Mouse (Mus musculus) heart, embryonic 16.5 days (tissue): ENCODE data around the gene Dicer1. TPM values are rescaled to one million over a fixed set of nuclear protein-coding genes. Genes with fewer than 3 reads are reported as not detected.

Source experiments
- ATAC-seq: fragments of 200-750 bp; cut with Nextera tagmentation; replicated peaks from 2 replicates; pipeline ENCODE4 v1.8.0; 2017; ENCODE audit warnings: moderate number of reproducible peaks; ENCODE audit not compliant: insufficient read depth, low FRiP score; ENCODE audit errors: extremely low read depth
- H3K27ac ChIP-seq: fragments of 300-500 bp; sonication (generic); 2 replicates; pipeline ENCODE4 v1.5.1; 2014; ENCODE audit warnings: mild to moderate bottlenecking, low read length, control low read depth, moderate library complexity
- H3K27me3 ChIP-seq: fragments of 300-500 bp; sonication (generic); 2 replicates; pipeline ENCODE4 v1.6.1; 2014; ENCODE audit warnings: low read length, mixed read lengths; ENCODE audit not compliant: control insufficient read depth, insufficient read depth
- H3K36me3 ChIP-seq: fragments of 300-500 bp; sonication (generic); 2 replicates; pipeline ENCODE4 v1.6.1; 2014; ENCODE audit not compliant: control insufficient read depth, insufficient read depth
- H3K4me1 ChIP-seq: fragments of 300-500 bp; sonication (generic); 2 replicates; pipeline ENCODE4 v1.6.1; 2014; ENCODE audit warnings: low read length, mixed read lengths; ENCODE audit not compliant: control insufficient read depth, insufficient read depth
- H3K4me2 ChIP-seq: fragments of 300-500 bp; sonication (generic); 2 replicates; pipeline ENCODE4 v1.6.1; 2014; ENCODE audit warnings: low read depth, mild to moderate bottlenecking, control low read depth, low read length
- H3K4me3 ChIP-seq: fragments of 300-500 bp; sonication (generic); 2 replicates; pipeline ENCODE4 v1.5.1; 2014; ENCODE audit warnings: mild to moderate bottlenecking, control low read depth, low read length
- H3K9ac ChIP-seq: fragments of 300-500 bp; sonication (generic); 2 replicates; pipeline ENCODE4 v1.6.1; 2014; ENCODE audit warnings: low read length, control low read depth
- H3K9me3 ChIP-seq: fragments of 300-500 bp; sonication (generic); replicated peaks from 2 replicates; pipeline ENCODE4 v1.6.1; 2016; ENCODE audit warnings: low read length; ENCODE audit not compliant: control insufficient read depth
- WGBS: fragments of 180-500 bp; shearing (Covaris S2); extraction: QIAGEN DNeasy Blood & Tissue Kit; methylation state at CpG from one replicate; pipeline ENCODE4 v1.1.7; 2014; 5-methylcytosine and 5-hydroxymethylcytosine counted together
- polyA plus RNA-seq: library from polyadenylated mRNA; unstranded; fragments of >200 nt; fragmentation: Nextera tagmentation; extraction: Ambion mirVana; gene quantifications from 2 replicates; pipeline ENCODE4 v1.2.1, GENCODE M21; 2015

The Dicer1 gene
- polyA plus RNA-seq = 15.0 and 20.4 TPM in 2 replicates

- Histone ChIP-seq H3K4me3 (peak within 1 kb of the TSS; percentile 89), H3K9me3 (no peaks in the 10 kb centered on the region), H3K36me3 (no peaks in the 10 kb centered on the region), H3K27me3 (no peaks in the 10 kb centered on the region), H3K4me1 (peaks cover 36% of the 10 kb centered on the region), H3K4me2 (peak within 1 kb of the TSS; percentile 87), H3K9ac (peak within 1 kb of the TSS; percentile 96), H3K27ac (peak within 1 kb of the TSS; percentile 93)
- ATAC-seq = peak; percentile 96
- WGBS = under 1% methylated on average over 71 of the region's 94 CpGs
These were observed at the start of gene Dicer1 for GRCm38 (mm10) chr12:104751814-104752765. Gene Dicer1, minus strand, starts transcription at chr12:104751952.

GRCm38 (mm10) chr12:104799365-104799764 is 47.6 kb upstream of the Dicer1 start:
- no peak overlapping the region for H3K27ac ChIP-seq
- no peaks in the 10 kb centered on the region for H3K36me3 ChIP-seq
- no peak overlapping the region for H3K9ac ChIP-seq
- no peak overlapping the region for H3K4me3 ChIP-seq
- 85% methylated on average over 3 of the region's 3 CpGs for whole genome bisulfite sequencing
- ATAC-seq = no peak
- H3K9me3 ChIP-seq = peaks cover 8% of the 10 kb centered on the region; the same call in 1 of the 2 replicates
- H3K4me1 ChIP-seq = no peaks in the 10 kb centered on the region
- H3K4me2 ChIP-seq = no peak overlapping the region
- peaks cover 4% of the 10 kb centered on the region; the same call in 1 of the 2 replicates for H3K27me3 ChIP-seq

- H3K9ac ChIP-seq = no peak overlapping the region
- 94% methylated on average over 6 of the region's 6 CpGs for WGBS
- no peak for ATAC-seq
These were observed 46.2 kb upstream of the Dicer1 start for GRCm38 (mm10) chr12:104797905-104798304.

GRCm38 (mm10) chr12:104796635-104797378 is 45.1 kb upstream of the Dicer1 start:
- ATAC-seq = no peak
- Histone ChIP-seq H3K9me3 (peaks cover 8% of the 10 kb centered on the region; the same call in 1 of the 2 replicates), H3K4me1 (no peaks in the 10 kb centered on the region), H3K4me3 (no peak overlapping the region), H3K4me2 (no peak overlapping the region), H3K9ac (no peak overlapping the region), H3K27me3 (no peaks in the 10 kb centered on the region), H3K27ac (no peak overlapping the region), H3K36me3 (no peaks in the 10 kb centered on the region)
- WGBS = 81% methylated on average over 11 of the region's 11 CpGs

More at GRCm38 (mm10) chr12:104797905-104798304, 46.2 kb upstream of the Dicer1 start:
- no peak overlapping the region for H3K4me3 ChIP-seq
- H3K36me3 ChIP-seq = no peaks in the 10 kb centered on the region
- H3K27me3 ChIP-seq = peaks cover 4% of the 10 kb centered on the region; the same call in 1 of the 2 replicates
- H3K27ac ChIP-seq = no peak overlapping the region
- no peak overlapping the region for H3K4me2 ChIP-seq
- no peaks in the 10 kb centered on the region for H3K4me1 ChIP-seq
- peaks cover 8% of the 10 kb centered on the region; the same call in 1 of the 2 replicates for H3K9me3 ChIP-seq

DNA sequence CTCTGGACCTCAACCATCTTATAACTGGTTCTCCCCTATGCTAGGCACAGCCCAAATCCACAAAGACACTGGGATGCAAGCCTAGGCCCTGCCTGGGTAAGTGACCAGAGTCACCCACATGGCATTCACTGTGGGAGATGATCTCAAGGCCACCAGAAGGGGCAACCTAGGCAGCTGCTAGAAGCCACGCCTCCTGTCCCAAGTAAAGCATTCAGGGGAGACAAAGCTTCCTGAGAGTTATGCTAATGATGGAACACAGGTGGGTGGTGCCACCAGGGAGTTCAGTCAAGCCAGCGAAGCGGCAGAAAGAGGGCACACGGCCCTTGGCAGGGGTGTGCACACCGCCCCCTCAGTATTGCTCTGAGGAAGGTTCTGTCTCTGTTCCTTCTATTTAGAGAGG is 43.2 kb upstream of the Dicer1 start:
- H3K9ac ChIP-seq = no peak overlapping the region
- H3K36me3 ChIP-seq = no peaks in the 10 kb centered on the region
- no peaks in the 10 kb centered on the region for H3K4me1 ChIP-seq
- H3K9me3 ChIP-seq = peaks cover 8% of the 10 kb centered on the region; the same call in 1 of the 2 replicates
- H3K27me3 ChIP-seq = no peaks in the 10 kb centered on the region
- 82% methylated on average over 5 of the region's 5 CpGs for WGBS
- no peak overlapping the region for H3K4me3 ChIP-seq
- no peak for ATAC-seq
- no peak overlapping the region for H3K27ac ChIP-seq
- H3K4me2 ChIP-seq = no peak overlapping the region

DNA sequence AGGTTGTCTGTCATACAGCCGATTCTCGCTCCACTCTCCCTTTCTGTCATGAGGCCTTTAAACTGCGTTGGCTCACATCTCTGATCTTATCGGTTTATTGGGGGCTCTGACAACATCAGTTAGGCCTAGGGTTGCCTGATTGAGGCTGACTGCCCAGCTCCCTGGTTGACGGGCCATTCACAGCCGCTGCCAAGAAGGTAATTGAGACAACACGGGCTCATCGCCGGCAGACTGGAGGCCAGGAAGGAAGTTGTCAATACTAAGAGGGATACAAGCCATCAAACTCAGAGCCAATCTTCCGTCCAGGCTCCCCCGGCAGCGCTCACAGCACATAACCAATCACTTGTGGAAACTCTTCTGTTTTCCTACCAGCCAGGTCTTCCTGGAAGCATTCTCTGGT is 41.7 kb upstream of the Dicer1 start:
- Histone ChIP-seq H3K4me2 (no peak overlapping the region), H3K9ac (no peak overlapping the region), H3K27ac (no peak overlapping the region), H3K36me3 (no peaks in the 10 kb centered on the region), H3K9me3 (0 out of 2 replicates have a peak, but pooled peaks cover 1% of the 10 kb centered on the region), H3K4me3 (no peak overlapping the region), H3K4me1 (no peaks in the 10 kb centered on the region), H3K27me3 (no peaks in the 10 kb centered on the region)
- WGBS = 42% methylated on average over 12 of the region's 12 CpGs
- no peak for ATAC-seq

GRCm38 (mm10) chr12:104777603-104778002 is 25.9 kb upstream of the Dicer1 start:
- no peaks in the 10 kb centered on the region for H3K4me1 ChIP-seq
- ATAC-seq = no peak
- 84% methylated on average over 1 of the region's 1 CpGs for WGBS

DNA sequence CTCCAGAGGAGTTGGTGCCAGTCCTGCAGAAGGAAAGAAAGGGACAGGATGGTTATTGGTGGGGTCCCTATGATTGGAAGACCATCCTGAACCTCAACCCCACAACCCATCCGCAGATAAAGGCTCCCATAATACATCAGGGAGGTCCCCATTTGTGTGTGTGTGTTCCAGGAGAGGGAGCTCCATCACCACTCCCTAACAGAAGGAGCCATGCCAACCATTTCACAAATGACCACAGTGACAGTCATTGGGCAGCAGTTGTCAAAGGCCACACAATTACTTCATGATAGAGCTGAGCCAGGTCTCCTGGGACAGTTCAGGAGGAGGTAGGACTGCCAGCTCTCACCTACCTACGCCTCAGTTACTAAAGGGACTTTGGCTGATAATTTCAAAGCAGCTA is 20.2 kb upstream of the Dicer1 start:
- H3K9me3 ChIP-seq = no peaks in the 10 kb centered on the region
- H3K9ac ChIP-seq = no peak overlapping the region
- H3K36me3 ChIP-seq = no peaks in the 10 kb centered on the region
- H3K4me3 ChIP-seq = no peak overlapping the region
- no peak overlapping the region for H3K4me2 ChIP-seq
- no peaks in the 10 kb centered on the region for H3K27me3 ChIP-seq
- no peaks in the 10 kb centered on the region for H3K4me1 ChIP-seq
- H3K27ac ChIP-seq = no peak overlapping the region
- 73% methylated on average over 2 of the region's 2 CpGs for WGBS
- ATAC-seq = no peak

More at GRCm38 (mm10) chr12:104777603-104778002, 25.9 kb upstream of the Dicer1 start:
- Histone ChIP-seq H3K9me3 (no peaks in the 10 kb centered on the region), H3K9ac (no peak overlapping the region), H3K27ac (no peak overlapping the region), H3K27me3 (no peaks in the 10 kb centered on the region), H3K4me2 (no peak overlapping the region), H3K36me3 (no peaks in the 10 kb centered on the region), H3K4me3 (no peak overlapping the region)
